Mouse (Mus musculus) heart, postnatal 0 days (tissue): ENCODE data around the gene Zzef1. TPM values are rescaled to one million over a fixed set of nuclear protein-coding genes. Genes with fewer than 3 reads are reported as not detected.

ENCODE experiments used
- ATAC-seq: fragments of 200-750 bp; cut with Nextera tagmentation; 2 replicates; pipeline ENCODE4 v1.8.0; 2017; ENCODE audit warnings: low read depth, moderate number of reproducible peaks, moderate library complexity; ENCODE audit not compliant: insufficient read depth
- DNase-seq: peaks from one replicate; pipeline ENCODE4 v3.0.0-alpha.2; 2016; ENCODE audit warnings: low spot score
- H3K27ac ChIP-seq: fragments of 300-500 bp; sonication (generic); 2 replicates; pipeline ENCODE4 v1.5.1; 2014; ENCODE audit warnings: low read depth, mild to moderate bottlenecking
- H3K27me3 ChIP-seq: fragments of 300-500 bp; sonication (generic); 2 replicates; pipeline ENCODE4 v1.6.1; 2014; ENCODE audit warnings: low read length, mixed read lengths; ENCODE audit not compliant: control insufficient read depth, insufficient read depth
- H3K36me3 ChIP-seq: fragments of 300-500 bp; sonication (generic); replicated peaks from 2 replicates; pipeline ENCODE4 v1.6.1; 2014; ENCODE audit warnings: low read length, mixed read lengths; ENCODE audit not compliant: control insufficient read depth, insufficient read depth
- H3K4me1 ChIP-seq: fragments of 300-500 bp; sonication (generic); 2 replicates; pipeline ENCODE4 v1.6.1; 2014; ENCODE audit warnings: antibody characterized with exemption; ENCODE audit not compliant: control insufficient read depth, insufficient read depth
- H3K4me2 ChIP-seq: fragments of 300-500 bp; sonication (generic); 2 replicates; pipeline ENCODE4 v1.6.1; 2014; ENCODE audit warnings: low read depth, mild to moderate bottlenecking, low read length, moderate library complexity
- H3K4me3 ChIP-seq: fragments of 300-500 bp; sonication (generic); 2 replicates; pipeline ENCODE4 v1.5.1; 2014; ENCODE audit warnings: low read depth, low read length
- H3K9ac ChIP-seq: fragments of 300-500 bp; sonication (generic); replicated peaks from 2 replicates; pipeline ENCODE4 v1.6.1; 2014; ENCODE audit warnings: low read depth, low read length, mixed read lengths
- H3K9me3 ChIP-seq: fragments of 300-500 bp; sonication (generic); replicated peaks from 2 replicates; pipeline ENCODE4 v1.6.1; 2016; ENCODE audit warnings: low read length; ENCODE audit not compliant: control insufficient read depth
- CTCF ChIP-seq: IDR thresholded peaks from 2 replicates; pipeline ENCODE4 v1.5.1; 2016; ENCODE audit warnings: antibody characterized with exemption, control low read depth, low read depth
- EP300 ChIP-seq: IDR thresholded peaks from 2 replicates; pipeline ENCODE4 v1.6.1; 2016; ENCODE audit warnings: antibody characterized with exemption, low read depth
- WGBS: fragments of 180-500 bp; shearing (Covaris S2); extraction: QIAGEN DNeasy Blood & Tissue Kit; methylation state at CpG from one replicate; pipeline ENCODE4 v1.1.7; 2014; 5-methylcytosine and 5-hydroxymethylcytosine counted together
- polyA plus RNA-seq: library from polyadenylated mRNA; unstranded; fragments of >200 nt; fragmentation: Nextera tagmentation; extraction: Ambion mirVana; gene quantifications from 2 replicates; pipeline ENCODE4 v1.2.1, GENCODE M21; 2015
- total RNA-seq: library from RNA; depleted of rRNA; stranded (reverse); fragments of >200 nt; gene quantifications from 2 replicates; pipeline ENCODE4 v1.2.3, GENCODE M21; 2014; ENCODE audit warnings: low replicate concordance

Gene Zzef1
- total and polyA plus RNA-seq, 2 experiments from 2014 or later: 5.2 to 43.2 TPM

GRCm38 (mm10) chr11:72806556-72806955, 10.5 kb downstream of the Zzef1 start:
- no peak overlapping the region for H3K9ac ChIP-seq
- peaks cover 46% of the 10 kb centered on the region for H3K4me1 ChIP-seq
- H3K4me3 ChIP-seq: no peak overlapping the region
- WGBS: 49% methylated on average over 2 of the region's 2 CpGs
- no peaks in the 10 kb centered on the region for H3K36me3 ChIP-seq
- no peaks in the 10 kb centered on the region for H3K9me3 ChIP-seq
- peak overlapping the region; percentile 22; the same call in 1 of the 2 replicates for H3K27ac ChIP-seq
- ATAC-seq (no peak), DNase-seq (no peak)
- H3K4me2 ChIP-seq: no peak overlapping the region
- no peaks in the 10 kb centered on the region for H3K27me3 ChIP-seq
- TF ChIP-seq EP300 (no peak), CTCF (no peak)

- H3K9ac ChIP-seq: no peak overlapping the region
- WGBS: 66% methylated on average over 4 of the region's 4 CpGs
- no peak for ATAC-seq
- no peak overlapping the region for H3K4me3 ChIP-seq
- peaks cover 37% of the 10 kb centered on the region for H3K4me1 ChIP-seq
- H3K9me3 ChIP-seq: no peaks in the 10 kb centered on the region
- H3K36me3 ChIP-seq: no peaks in the 10 kb centered on the region
- H3K27ac ChIP-seq: no peak overlapping the region
- DNase-seq: no peak
- TF ChIP-seq CTCF (no peak), EP300 (no peak)
- no peak overlapping the region for H3K4me2 ChIP-seq
- no peaks in the 10 kb centered on the region for H3K27me3 ChIP-seq
Measured at GRCm38 (mm10) chr11:72807992-72808391, 12.0 kb downstream of the Zzef1 start.

- ATAC-seq: no peak
- H3K9me3 ChIP-seq: no peaks in the 10 kb centered on the region
- H3K27ac ChIP-seq: no peak overlapping the region
- no peak for TF ChIP-seq EP300
- WGBS: 94% methylated on average over 5 of the region's 5 CpGs
- H3K27me3 ChIP-seq: no peaks in the 10 kb centered on the region
- no peak overlapping the region for H3K4me3 ChIP-seq
- peaks cover 6% of the 10 kb centered on the region for H3K36me3 ChIP-seq
- H3K9ac ChIP-seq: no peak overlapping the region
- H3K4me2 ChIP-seq: no peak overlapping the region
- H3K4me1 ChIP-seq: no peaks in the 10 kb centered on the region
- no peak for DNase-seq
Measured at GRCm38 (mm10) chr11:72813687-72814086, 17.7 kb downstream of the Zzef1 start.

- no peaks in the 10 kb centered on the region for H3K4me1 ChIP-seq
- H3K9ac ChIP-seq: no peak overlapping the region
- H3K27ac ChIP-seq: no peak overlapping the region
- no peaks in the 10 kb centered on the region for H3K27me3 ChIP-seq
- no peaks in the 10 kb centered on the region for H3K9me3 ChIP-seq
- ATAC-seq (no peak), DNase-seq (no peak)
- no peak for TF ChIP-seq CTCF
- TF ChIP-seq EP300: no peak
- WGBS: 81% methylated on average over 2 of the region's 2 CpGs
- peaks cover 11% of the 10 kb centered on the region for H3K36me3 ChIP-seq
- H3K4me3 ChIP-seq: no peak overlapping the region
- H3K4me2 ChIP-seq: no peak overlapping the region
Measured at GRCm38 (mm10) chr11:72814188-72814587, 18.2 kb downstream of the Zzef1 start.

- DNase-seq (no peak), ATAC-seq (no peak)
- H3K36me3 ChIP-seq: peaks cover 36% of the 10 kb centered on the region
- H3K27me3 ChIP-seq: no peaks in the 10 kb centered on the region
- H3K27ac ChIP-seq: no peak overlapping the region
- H3K4me1 ChIP-seq: no peaks in the 10 kb centered on the region
- no peaks in the 10 kb centered on the region for H3K9me3 ChIP-seq
- no peak overlapping the region for H3K4me3 ChIP-seq
- no peak overlapping the region for H3K4me2 ChIP-seq
- H3K9ac ChIP-seq: no peak overlapping the region
- no peak for TF ChIP-seq CTCF
- WGBS: 88% methylated on average over 1 of the region's 1 CpGs
Measured at GRCm38 (mm10) chr11:72816859-72817258, 20.8 kb downstream of the Zzef1 start.

- TF ChIP-seq EP300 (no peak), CTCF (no peak)
Measured at GRCm38 (mm10) chr11:72818067-72818466, 22.0 kb downstream of the Zzef1 start.

More at GRCm38 (mm10) chr11:72818067-72818466, 22.0 kb downstream of the Zzef1 start:
- peaks cover 46% of the 10 kb centered on the region for H3K36me3 ChIP-seq
- no peak overlapping the region for H3K9ac ChIP-seq
- no peaks in the 10 kb centered on the region for H3K9me3 ChIP-seq
- H3K27ac ChIP-seq: no peak overlapping the region
- WGBS: 90% methylated on average over 7 of the region's 7 CpGs
- no peak overlapping the region for H3K4me3 ChIP-seq
- no peak for DNase-seq
- no peak for ATAC-seq
- H3K4me1 ChIP-seq: no peaks in the 10 kb centered on the region
- no peaks in the 10 kb centered on the region for H3K27me3 ChIP-seq
- H3K4me2 ChIP-seq: no peak overlapping the region
